Mouse (Mus musculus) forebrain, embryonic 11.5 days (tissue): ENCODE results near the gene Sesn1. TPM values are rescaled to one million over a fixed set of nuclear protein-coding genes. Genes with fewer than 3 reads are reported as not detected.
"Not testable (repeated sequence)": the region's sequence is repeated elsewhere in the genome, so short reads cannot be mapped to it uniquely, and the experiment has no call there.

Experiments used
- ATAC-seq: fragments of 200-750 bp; cut with Nextera tagmentation; replicated peaks from 2 replicates; pipeline ENCODE4 v1.8.0; 2017; ENCODE audit warnings: moderate TSS enrichment; ENCODE audit not compliant: low FRiP score
- DNase-seq: peaks from one replicate; pipeline ENCODE4 v3.0.0-alpha.2; 2017; ENCODE audit warnings: low spot score
- H3K27ac ChIP-seq: fragments of 300-500 bp; sonication (generic); 2 replicates; pipeline ENCODE4 v1.5.1; 2014; ENCODE audit warnings: low read depth, low read length
- H3K27me3 ChIP-seq: fragments of 300-500 bp; sonication (generic); 2 replicates; pipeline ENCODE4 v1.6.1; 2014; ENCODE audit warnings: mild to moderate bottlenecking, low read length, mixed read lengths; ENCODE audit not compliant: control insufficient read depth, insufficient read depth
- H3K36me3 ChIP-seq: fragments of 300-500 bp; sonication (generic); 2 replicates; pipeline ENCODE4 v1.6.1; 2014; ENCODE audit warnings: mild to moderate bottlenecking, low read length, moderate library complexity, mixed read lengths; ENCODE audit not compliant: control insufficient read depth, insufficient read depth
- H3K4me1 ChIP-seq: fragments of 300-500 bp; sonication (generic); replicated peaks from 2 replicates; pipeline ENCODE4 v1.6.1; 2014; ENCODE audit warnings: low read length, mixed read lengths; ENCODE audit not compliant: control insufficient read depth, insufficient read depth
- H3K4me2 ChIP-seq: fragments of 300-500 bp; sonication (generic); 2 replicates; pipeline ENCODE4 v1.6.1; 2014; ENCODE audit warnings: low read depth, mild to moderate bottlenecking, low read length, moderate library complexity, mixed read lengths; ENCODE audit not compliant: severe bottlenecking
- H3K4me3 ChIP-seq: fragments of 300-500 bp; sonication (generic); 2 replicates; pipeline ENCODE4 v1.5.1; 2014; ENCODE audit warnings: low read depth, low read length
- H3K9ac ChIP-seq: fragments of 300-500 bp; sonication (generic); 2 replicates; pipeline ENCODE4 v1.6.1; 2014; ENCODE audit warnings: low read length
- H3K9me3 ChIP-seq: fragments of 300-500 bp; sonication (generic); 2 replicates; pipeline ENCODE4 v1.6.1; 2016; ENCODE audit warnings: low read length, mixed read lengths; ENCODE audit not compliant: control insufficient read depth
- WGBS: fragments of 180-500 bp; shearing (Covaris S2); extraction: QIAGEN DNeasy Blood & Tissue Kit; methylation state at CpG from one replicate; pipeline ENCODE4 v1.1.7; 2014; 5-methylcytosine and 5-hydroxymethylcytosine counted together
- polyA plus RNA-seq: library from polyadenylated mRNA; unstranded; fragments of >200 nt; fragmentation: Nextera tagmentation; extraction: Ambion mirVana; gene quantifications from 2 replicates; pipeline ENCODE4 v1.2.1, GENCODE M21; 2014

Sesn1 gene
- polyA plus RNA-seq, 1 experiment from 2014 or later: 22.5 TPM

DNA sequence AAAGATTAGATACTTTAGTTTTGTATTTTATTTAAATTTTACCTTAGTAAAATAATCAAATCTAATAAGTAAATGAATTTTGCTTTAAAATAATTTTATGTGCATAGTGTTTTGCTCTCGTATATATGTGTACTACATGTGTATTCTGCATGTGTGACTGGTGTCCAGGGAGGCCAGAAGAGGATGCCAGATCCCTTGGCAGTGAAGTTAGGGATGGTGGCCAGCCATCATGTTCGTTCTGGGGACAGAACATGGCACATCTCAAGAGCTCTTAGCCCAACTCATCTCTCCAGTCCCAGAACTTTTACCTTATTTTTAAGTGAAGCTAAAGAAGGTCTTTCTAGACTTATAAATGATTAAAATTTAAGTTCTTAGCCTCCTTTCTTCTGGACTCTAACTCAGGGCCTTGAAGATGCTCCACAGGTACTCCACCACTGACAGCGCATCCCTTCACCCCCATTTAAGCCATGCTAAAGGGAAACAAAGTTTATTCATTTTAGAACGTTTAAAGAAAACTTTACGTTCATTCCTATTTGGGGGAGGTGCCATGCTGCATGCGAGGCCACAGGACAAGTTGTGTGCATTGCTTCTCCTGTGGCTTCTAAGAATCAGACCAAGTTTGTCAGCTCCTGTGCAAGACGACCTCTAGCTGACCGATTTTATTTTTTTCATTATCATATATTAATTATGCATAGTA is 8.4 kb downstream of the Sesn1 start:
- Histone ChIP-seq H3K27me3 (no peaks in the 10 kb centered on the region), H3K27ac (no peak overlapping the region), H3K9ac (no peak overlapping the region), H3K9me3 (no peaks in the 10 kb centered on the region), H3K4me3 (no peak overlapping the region), H3K4me2 (no peak overlapping the region), H3K36me3 (no peaks in the 10 kb centered on the region), H3K4me1 (no peaks in the 10 kb centered on the region; the same call in 1 of the 2 replicates)
- no peak for ATAC-seq
- DNase-seq: no peak
- 90% methylated on average over 8 of the region's 8 CpGs for WGBS

DNA sequence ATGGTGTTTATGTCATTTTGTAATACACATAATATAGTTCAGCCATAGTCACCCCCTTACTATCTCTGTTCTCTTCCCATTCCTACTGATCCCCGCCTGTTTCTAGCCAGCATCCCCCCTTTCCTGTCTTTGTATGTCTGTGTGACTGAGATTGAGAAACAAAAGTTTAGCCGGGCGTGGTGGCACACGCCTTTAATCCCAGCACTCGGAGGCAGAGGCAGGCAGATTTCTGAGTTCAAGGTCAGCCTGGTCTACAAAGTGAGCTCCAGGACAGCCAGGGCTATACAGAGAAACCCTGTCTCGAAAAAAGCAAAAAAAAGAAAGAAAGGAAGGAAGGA is 9.0 kb downstream of the Sesn1 start:
- WGBS: 95% methylated on average over 6 of the region's 6 CpGs
- ATAC-seq, H3K27me3 ChIP-seq: not testable (repeated sequence)

DNA sequence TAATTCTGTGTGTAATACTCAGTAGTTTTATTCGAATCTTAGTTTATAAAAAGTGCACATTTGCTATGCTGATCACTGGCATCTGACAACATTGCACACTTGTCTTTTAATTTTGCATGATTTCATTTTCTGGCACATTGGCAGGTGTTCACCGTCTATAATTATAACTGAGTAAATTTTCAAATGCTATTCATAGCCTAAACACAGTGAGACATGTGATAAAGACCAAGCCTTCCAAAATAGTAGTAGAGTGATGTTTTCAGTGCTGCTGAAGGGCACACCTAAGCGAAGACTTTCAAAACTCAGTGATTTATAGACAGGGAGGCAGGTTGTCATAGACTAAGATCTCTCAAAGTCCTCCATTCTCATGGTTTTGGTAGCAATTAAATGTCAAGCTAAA is 9.6 kb downstream of the Sesn1 start:
- DNase-seq: no peak
- H3K4me3 ChIP-seq: no peak overlapping the region

More for the DNA sequence above, 9.0 kb downstream of the Sesn1 start:
- not testable (repeated sequence) for H3K4me2 ChIP-seq, DNase-seq, H3K9me3 ChIP-seq, H3K4me1 ChIP-seq, H3K27ac ChIP-seq, H3K9ac ChIP-seq, H3K36me3 ChIP-seq, H3K4me3 ChIP-seq

DNA sequence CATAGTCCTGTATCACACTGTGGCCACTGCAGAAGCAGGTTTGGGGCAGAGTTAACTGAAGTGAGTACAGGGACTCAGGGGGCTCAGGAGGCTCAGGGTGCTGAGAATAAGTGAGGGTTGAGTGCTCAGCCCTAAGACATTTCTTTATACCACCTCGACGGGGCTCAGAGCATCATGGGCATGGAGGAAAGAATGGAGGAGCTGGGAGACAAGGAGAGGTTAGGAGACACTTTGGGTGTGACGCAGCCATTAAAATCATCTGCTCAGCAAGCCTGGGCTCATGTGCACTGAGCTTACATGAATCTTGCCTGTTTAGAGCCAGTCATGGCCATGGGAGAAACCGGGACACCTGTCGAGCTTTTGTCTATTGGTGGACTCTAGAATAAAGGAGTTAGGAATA is 10.7 kb downstream of the Sesn1 start:
- 93% methylated on average over 5 of the region's 5 CpGs for WGBS
- no peaks in the 10 kb centered on the region for H3K9me3 ChIP-seq
- no peak overlapping the region for H3K4me2 ChIP-seq
- H3K4me1 ChIP-seq: no peaks in the 10 kb centered on the region
- no peak overlapping the region for H3K9ac ChIP-seq
- H3K4me3 ChIP-seq: no peak overlapping the region
- ATAC-seq: no peak
- no peak overlapping the region for H3K27ac ChIP-seq
- H3K27me3 ChIP-seq: no peaks in the 10 kb centered on the region
- H3K36me3 ChIP-seq: no peaks in the 10 kb centered on the region
- DNase-seq: no peak

More for the DNA sequence above, 9.6 kb downstream of the Sesn1 start:
- Histone ChIP-seq H3K4me1 (no peaks in the 10 kb centered on the region), H3K9me3 (no peaks in the 10 kb centered on the region), H3K4me2 (no peak overlapping the region), H3K27ac (no peak overlapping the region), H3K36me3 (no peaks in the 10 kb centered on the region), H3K27me3 (no peaks in the 10 kb centered on the region), H3K9ac (no peak overlapping the region)
- 92% methylated on average over 3 of the region's 3 CpGs for WGBS
- ATAC-seq: no peak

DNA sequence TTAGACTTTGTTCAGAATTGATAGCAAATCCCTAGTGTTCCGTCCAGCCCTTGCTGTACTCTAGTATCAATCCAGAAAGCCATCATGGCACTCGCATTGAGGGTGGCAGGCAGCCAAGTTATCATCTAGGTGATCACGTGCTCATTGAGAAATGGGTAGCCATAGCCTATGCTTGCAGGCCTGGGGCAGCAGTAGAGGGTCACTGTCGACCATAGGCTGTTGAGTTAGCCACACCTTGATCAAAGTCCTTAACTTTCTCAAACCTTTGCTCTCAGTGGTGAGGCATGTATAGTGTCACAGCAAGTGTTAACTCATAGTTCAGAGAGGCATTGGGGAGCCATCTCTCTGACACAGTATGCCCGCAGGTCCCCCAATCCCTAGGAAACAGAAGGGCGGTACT is 11.4 kb downstream of the Sesn1 start:
- no peak for ATAC-seq
- no peak for DNase-seq
- Histone ChIP-seq H3K27ac (no peak overlapping the region), H3K9ac (no peak overlapping the region), H3K9me3 (no peaks in the 10 kb centered on the region), H3K36me3 (no peaks in the 10 kb centered on the region), H3K4me3 (no peak overlapping the region), H3K4me1 (no peaks in the 10 kb centered on the region), H3K27me3 (no peaks in the 10 kb centered on the region), H3K4me2 (no peak overlapping the region)
- 93% methylated on average over 6 of the region's 6 CpGs for WGBS

DNA sequence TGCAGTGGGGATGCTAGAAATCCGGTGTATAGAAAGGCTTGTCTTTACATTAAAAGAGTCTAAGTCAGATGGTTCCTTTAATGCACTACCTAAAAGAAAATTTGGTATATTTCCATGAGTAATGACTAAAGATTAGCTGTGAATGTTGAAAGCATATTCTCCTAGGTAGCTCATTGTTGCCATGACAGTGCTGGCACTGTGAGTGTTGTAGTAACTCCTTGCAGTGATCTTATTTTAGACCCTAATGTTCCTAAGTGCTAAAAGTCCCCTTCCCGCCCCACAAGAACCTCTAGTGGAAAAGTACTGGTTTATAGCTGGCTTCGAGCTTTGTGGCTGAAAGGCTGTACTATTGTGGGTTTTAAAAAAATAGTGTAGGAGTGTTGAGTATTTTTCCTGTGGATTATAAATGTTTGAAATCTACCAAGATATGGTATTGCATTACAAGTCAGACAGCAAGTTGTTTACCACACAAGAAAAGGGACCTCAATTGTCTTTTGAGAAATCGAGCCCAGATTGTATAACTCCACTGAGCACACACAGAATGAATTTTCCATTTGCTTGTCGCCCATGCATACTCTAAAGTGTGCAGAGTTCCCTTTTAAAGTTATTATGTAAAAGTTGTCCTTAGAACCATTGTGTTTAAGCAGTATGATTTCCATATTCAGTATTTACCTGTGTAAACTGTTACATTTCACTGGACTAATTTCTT is 13.0 kb downstream of the Sesn1 start:
- H3K4me3 ChIP-seq: no peak overlapping the region
- no peak overlapping the region for H3K9ac ChIP-seq
- no peaks in the 10 kb centered on the region for H3K27me3 ChIP-seq
- no peaks in the 10 kb centered on the region for H3K9me3 ChIP-seq
- H3K4me2 ChIP-seq: no peak overlapping the region
- no peaks in the 10 kb centered on the region for H3K4me1 ChIP-seq
- no peak overlapping the region for H3K27ac ChIP-seq
- DNase-seq: no peak
- 90% methylated on average over 5 of the region's 5 CpGs for WGBS
- H3K36me3 ChIP-seq: no peaks in the 10 kb centered on the region
- ATAC-seq: no peak

DNA sequence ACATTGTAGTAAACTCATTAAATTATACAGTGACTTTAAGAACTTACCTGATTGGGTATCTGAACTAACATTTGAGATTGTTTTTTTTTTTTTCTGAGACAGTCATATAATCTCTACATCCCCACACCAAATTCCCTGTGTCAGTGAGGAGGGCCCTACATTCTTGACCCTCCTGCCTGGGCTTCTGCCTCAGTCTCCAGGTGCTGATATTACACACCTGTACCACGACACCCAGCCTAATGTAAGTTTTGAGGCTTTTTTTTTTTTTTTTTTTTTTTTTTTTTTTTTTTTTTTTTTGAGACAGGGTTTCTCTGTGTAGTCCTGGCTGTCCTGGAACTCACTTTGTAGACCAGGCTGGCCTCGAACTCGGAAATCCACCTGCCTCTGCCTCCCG is 13.5 kb downstream of the Sesn1 start:
- H3K4me3 ChIP-seq, H3K4me2 ChIP-seq, ATAC-seq, H3K9me3 ChIP-seq, H3K27ac ChIP-seq, DNase-seq, H3K9ac ChIP-seq, H3K36me3 ChIP-seq, H3K4me1 ChIP-seq, H3K27me3 ChIP-seq: not testable (repeated sequence)
- WGBS: 96% methylated on average over 2 of the region's 4 CpGs

DNA sequence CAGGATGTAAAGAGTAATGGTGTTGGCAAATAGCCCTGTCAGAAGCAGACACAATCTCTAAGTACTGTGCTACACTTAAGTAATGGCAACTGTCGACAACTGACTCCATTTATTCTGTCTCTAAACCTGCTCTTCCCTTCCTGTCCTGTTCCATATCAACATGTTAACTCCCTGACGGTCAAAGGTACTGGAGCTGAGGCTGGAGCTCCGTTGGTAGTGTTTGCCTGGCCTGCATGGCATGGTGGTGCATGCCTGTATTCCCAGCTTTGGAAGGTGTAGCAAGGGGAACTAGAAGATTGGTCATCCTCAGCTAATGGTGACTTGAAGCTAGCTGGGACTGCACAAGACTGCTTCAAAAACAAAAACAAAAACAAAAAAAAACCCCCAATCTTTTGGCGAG is 14.2 kb downstream of the Sesn1 start:
- no peak for ATAC-seq
- H3K4me1 ChIP-seq: no peaks in the 10 kb centered on the region
- no peak overlapping the region for H3K27ac ChIP-seq
- 84% methylated on average over 4 of the region's 4 CpGs for WGBS
- no peak overlapping the region for H3K9ac ChIP-seq
- H3K27me3 ChIP-seq: no peaks in the 10 kb centered on the region
- no peaks in the 10 kb centered on the region for H3K36me3 ChIP-seq
- no peak overlapping the region for H3K4me2 ChIP-seq
- no peak for DNase-seq
- H3K9me3 ChIP-seq: no peaks in the 10 kb centered on the region
- no peak overlapping the region for H3K4me3 ChIP-seq

DNA sequence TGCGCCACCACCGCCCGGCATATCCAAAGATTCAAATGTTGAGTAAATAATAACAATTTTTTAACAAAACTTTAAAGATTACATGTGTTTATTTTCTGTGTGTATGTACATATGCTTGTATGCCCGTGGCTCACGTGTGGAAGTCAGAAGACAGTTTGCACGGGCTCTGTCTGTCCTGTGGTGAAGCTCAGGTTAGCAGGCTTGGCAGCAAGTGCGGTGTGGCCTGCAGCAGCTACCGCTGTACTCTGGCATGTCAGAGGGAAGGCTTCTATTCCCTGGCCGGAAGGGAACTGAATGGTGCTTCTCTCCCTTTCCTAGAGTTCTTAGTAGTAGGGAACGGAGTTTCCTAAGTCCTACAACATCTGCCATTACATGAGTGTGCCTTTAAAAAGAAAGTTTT is 15.3 kb downstream of the Sesn1 start:
- DNase-seq: no peak
- 92% methylated on average over 10 of the region's 10 CpGs for WGBS
- Histone ChIP-seq H3K9me3 (no peaks in the 10 kb centered on the region), H3K27me3 (no peaks in the 10 kb centered on the region), H3K9ac (no peak overlapping the region), H3K27ac (no peak overlapping the region), H3K4me1 (no peaks in the 10 kb centered on the region), H3K4me2 (no peak overlapping the region), H3K36me3 (no peaks in the 10 kb centered on the region), H3K4me3 (no peak overlapping the region)
- ATAC-seq: no peak
